Mouse (Mus musculus): ENCODE results near the gene Olfr180. TPM values are rescaled to one million over a fixed set of nuclear protein-coding genes. Genes with fewer than 3 reads are reported as not detected.

Gene Olfr180
- polyA plus RNA-seq (2014; fragmentation: Nextera tagmentation; extraction: Ambion mirVana): not detected in 2 replicates

GRCm38 (mm10) chr16:58929292-58929691 lies at the start of gene Olfr180:
TSS of gene Olfr180 (minus strand) at chr16:58929392.
- Histone ChIP-seq H3K9me3 (ENCODE audit: control insufficient read depth, low read length) (no peaks in the 10 kb centered on the region), H3K4me3 (ENCODE audit: low read depth, low read length) (no peak within 1 kb of the TSS), H3K4me1 (ENCODE audit: control insufficient read depth, insufficient read depth, low read length) (no peaks in the 10 kb centered on the region), H3K27me3 (ENCODE audit: control insufficient read depth, insufficient read depth, low read length) (no peaks in the 10 kb centered on the region), H3K36me3 (ENCODE audit: control insufficient read depth, insufficient read depth, low read length) (no peaks in the 10 kb centered on the region), H3K9ac (replicated peaks; ENCODE audit: low read depth, low read length) (no peak within 1 kb of the TSS), H3K27ac (ENCODE audit: low read depth, low read length) (no peak within 1 kb of the TSS), H3K4me2 (ENCODE audit: low read depth, low read length) (no peak within 1 kb of the TSS)
- ATAC-seq (ENCODE audit: low read depth): no peak
- WGBS: 84% methylated on average over 4 of the region's 4 CpGs

DNA sequence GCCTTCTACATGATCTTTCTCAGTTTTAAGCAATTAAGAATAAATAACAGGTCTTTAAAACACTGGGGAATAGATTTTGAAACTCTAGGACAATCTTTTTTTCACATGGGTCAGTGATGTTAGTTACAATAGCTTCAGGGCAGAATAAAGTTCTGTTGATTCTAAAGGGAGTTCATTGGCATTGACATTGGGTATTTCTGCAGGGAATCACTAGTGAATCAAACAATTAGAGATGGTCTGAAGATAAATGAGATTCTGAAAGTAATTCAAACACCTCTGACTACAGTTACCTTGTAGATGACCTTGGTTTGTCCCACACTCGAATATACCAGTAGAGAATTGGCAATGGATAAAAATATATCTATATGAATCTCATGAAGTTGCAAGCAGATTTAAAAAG lies 537 bp downstream of the Olfr180 start, which contains the start of gene Olfr181:
TSS of gene Olfr181 (minus strand) at position 101 of the 400 bp plus-strand sequence.
- Histone ChIP-seq H3K27me3 (ENCODE audit: control insufficient read depth, insufficient read depth, low read length) (no peaks in the 10 kb centered on the region), H3K9me3 (ENCODE audit: control insufficient read depth, low read length) (no peaks in the 10 kb centered on the region), H3K4me3 (ENCODE audit: low read depth, low read length) (no peak within 1 kb of the TSS), H3K4me1 (ENCODE audit: control insufficient read depth, insufficient read depth, low read length) (no peaks in the 10 kb centered on the region), H3K27ac (ENCODE audit: low read depth, low read length) (no peak within 1 kb of the TSS), H3K9ac (replicated peaks; ENCODE audit: low read depth, low read length) (no peak within 1 kb of the TSS), H3K4me2 (ENCODE audit: low read depth, low read length) (no peak within 1 kb of the TSS), H3K36me3 (ENCODE audit: control insufficient read depth, insufficient read depth, low read length) (no peaks in the 10 kb centered on the region)
- 59% methylated on average over 1 of the region's 1 CpGs for WGBS
- no peak for ATAC-seq (ENCODE audit: low read depth)

GRCm38 (mm10) chr16:58891963-58892362 lies 37.2 kb downstream of the Olfr180 start, which contains the start of gene Olfr178:
TSS of gene Olfr178 (minus strand) at chr16:58892063.
- WGBS: 93% methylated on average over 3 of the region's 3 CpGs
- Histone ChIP-seq H3K4me2 (ENCODE audit: low read depth, low read length) (no peak within 1 kb of the TSS), H3K27me3 (ENCODE audit: control insufficient read depth, insufficient read depth, low read length) (no peaks in the 10 kb centered on the region), H3K9ac (replicated peaks; ENCODE audit: low read depth, low read length) (no peak within 1 kb of the TSS), H3K27ac (ENCODE audit: low read depth, low read length) (no peak within 1 kb of the TSS), H3K36me3 (ENCODE audit: control insufficient read depth, insufficient read depth, low read length) (no peaks in the 10 kb centered on the region), H3K9me3 (ENCODE audit: control insufficient read depth, low read length) (no peaks in the 10 kb centered on the region), H3K4me1 (ENCODE audit: control insufficient read depth, insufficient read depth, low read length) (no peaks in the 10 kb centered on the region), H3K4me3 (ENCODE audit: low read depth, low read length) (no peak within 1 kb of the TSS)
- no peak for ATAC-seq (ENCODE audit: low read depth)

DNA sequence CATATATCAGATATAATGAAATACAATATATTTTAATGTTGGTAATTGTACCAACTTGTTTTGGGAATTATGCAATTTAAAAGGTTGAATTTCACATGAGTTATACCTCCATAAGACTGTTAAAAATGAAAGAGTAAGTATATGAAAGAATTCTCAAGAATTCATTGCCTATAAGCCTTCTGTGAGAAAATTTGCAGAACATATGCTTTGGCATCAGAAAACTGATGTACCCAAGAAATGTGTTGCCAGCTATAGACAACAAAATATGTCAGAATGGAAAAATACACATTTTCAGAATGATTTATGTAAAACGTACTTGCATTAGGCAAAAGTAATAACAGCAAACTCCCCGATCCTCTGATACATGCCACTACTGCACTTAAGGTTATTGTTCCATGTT lies 44.8 kb downstream of the Olfr180 start:
- H3K4me3 ChIP-seq (ENCODE audit: low read depth, low read length): no peak overlapping the region
- H3K4me1 ChIP-seq (ENCODE audit: control insufficient read depth, insufficient read depth, low read length): no peaks in the 10 kb centered on the region
- H3K36me3 ChIP-seq (ENCODE audit: control insufficient read depth, insufficient read depth, low read length): no peaks in the 10 kb centered on the region
- no peaks in the 10 kb centered on the region for H3K27me3 ChIP-seq (ENCODE audit: control insufficient read depth, insufficient read depth, low read length)
- no peaks in the 10 kb centered on the region for H3K9me3 ChIP-seq (ENCODE audit: control insufficient read depth, low read length)
- no peak for ATAC-seq (ENCODE audit: low read depth)
- WGBS: 98% methylated on average over 2 of the region's 2 CpGs
- no peak overlapping the region for H3K27ac ChIP-seq (ENCODE audit: low read depth, low read length)
- H3K9ac ChIP-seq (replicated peaks; ENCODE audit: low read depth, low read length): no peak overlapping the region
- no peak overlapping the region for H3K4me2 ChIP-seq (ENCODE audit: low read depth, low read length)

DNA sequence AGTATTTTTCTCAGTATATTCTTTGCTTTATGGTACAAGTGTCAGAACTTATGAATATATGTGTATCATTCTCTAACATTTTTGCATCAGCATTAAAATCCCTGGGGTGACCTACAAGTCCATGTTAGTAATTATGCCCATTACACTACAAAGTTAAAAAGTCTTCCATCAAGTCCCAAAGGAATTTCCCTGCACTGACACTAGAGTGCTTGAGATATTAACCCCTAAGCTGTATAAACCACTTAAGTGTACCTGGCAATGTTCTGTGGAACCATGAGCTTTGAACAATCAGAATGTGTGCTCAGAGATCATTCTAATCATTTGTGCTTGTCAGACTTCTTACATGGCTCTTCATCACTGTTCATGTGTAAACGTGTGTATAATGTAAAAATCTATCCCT lies 54.5 kb downstream of the Olfr180 start, which contains the start of gene Olfr177:
TSS of gene Olfr177 (minus strand) at position 101 of the 400 bp plus-strand sequence.
- ATAC-seq (ENCODE audit: low read depth): no peak
- Histone ChIP-seq H3K9ac (replicated peaks; ENCODE audit: low read depth, low read length) (no peak within 1 kb of the TSS), H3K4me2 (ENCODE audit: low read depth, low read length) (no peak within 1 kb of the TSS), H3K4me3 (ENCODE audit: low read depth, low read length) (no peak within 1 kb of the TSS), H3K27me3 (ENCODE audit: control insufficient read depth, insufficient read depth, low read length) (no peaks in the 10 kb centered on the region), H3K9me3 (ENCODE audit: control insufficient read depth, low read length) (no peaks in the 10 kb centered on the region), H3K36me3 (ENCODE audit: control insufficient read depth, insufficient read depth, low read length) (no peaks in the 10 kb centered on the region), H3K4me1 (ENCODE audit: control insufficient read depth, insufficient read depth, low read length) (no peaks in the 10 kb centered on the region), H3K27ac (ENCODE audit: low read depth, low read length) (no peak within 1 kb of the TSS)
- WGBS: 63% methylated on average over 1 of the region's 1 CpGs

Other genes with a start within 250 kb of the Olfr180 start
- gene Gpr15, start 210.3 kb downstream of the Olfr180 start, polyA plus RNA-seq (2014; fragmentation: Nextera tagmentation; extraction: Ambion mirVana): 0.21 TPM in 1 of 2 replicates, not detected in the other
- gene Cldnd1, start 201.5 kb downstream of the Olfr180 start, polyA plus RNA-seq (2014; fragmentation: Nextera tagmentation; extraction: Ambion mirVana): 146 and 147 TPM in 2 replicates
- not detected in 2 replicates for gene Olfr172, start 166.2 kb downstream of the Olfr180 start, polyA plus RNA-seq (2014; fragmentation: Nextera tagmentation; extraction: Ambion mirVana)
- not detected in 2 replicates for gene Olfr173, start 129.1 kb downstream of the Olfr180 start, polyA plus RNA-seq (2014; fragmentation: Nextera tagmentation; extraction: Ambion mirVana)
- not detected in 2 replicates for gene Olfr175-ps1, start 102.6 kb downstream of the Olfr180 start, polyA plus RNA-seq (2014; fragmentation: Nextera tagmentation; extraction: Ambion mirVana)
- not detected in 2 replicates for gene Olfr177, start 54.6 kb downstream of the Olfr180 start, polyA plus RNA-seq (2014; fragmentation: Nextera tagmentation; extraction: Ambion mirVana)
- gene Olfr178, start 37.3 kb downstream of the Olfr180 start, polyA plus RNA-seq (2014; fragmentation: Nextera tagmentation; extraction: Ambion mirVana): not detected in 2 replicates
- gene Olfr181, start 637 bp downstream of the Olfr180 start, polyA plus RNA-seq (2014; fragmentation: Nextera tagmentation; extraction: Ambion mirVana): not detected in 2 replicates
- not detected in 2 replicates for gene Olfr183, start 66.0 kb upstream of the Olfr180 start, polyA plus RNA-seq (2014; fragmentation: Nextera tagmentation; extraction: Ambion mirVana)
- not detected in 2 replicates for gene Olfr186, start 100.9 kb upstream of the Olfr180 start, polyA plus RNA-seq (2014; fragmentation: Nextera tagmentation; extraction: Ambion mirVana)
- not detected in 2 replicates for gene Olfr187, start 110.4 kb upstream of the Olfr180 start, polyA plus RNA-seq (2014; fragmentation: Nextera tagmentation; extraction: Ambion mirVana)
- not detected in 2 replicates for gene Olfr190, start 148.6 kb upstream of the Olfr180 start, polyA plus RNA-seq (2014; fragmentation: Nextera tagmentation; extraction: Ambion mirVana)
- not detected in 2 replicates for gene Olfr191, start 160.4 kb upstream of the Olfr180 start, polyA plus RNA-seq (2014; fragmentation: Nextera tagmentation; extraction: Ambion mirVana)
- gene Olfr193, start 182.5 kb upstream of the Olfr180 start, polyA plus RNA-seq (2014; fragmentation: Nextera tagmentation; extraction: Ambion mirVana): not detected in 2 replicates
- gene Olfr194, start 191.7 kb upstream of the Olfr180 start, polyA plus RNA-seq (2014; fragmentation: Nextera tagmentation; extraction: Ambion mirVana): not detected in 2 replicates
- not detected in 2 replicates for gene Olfr195, start 217.7 kb upstream of the Olfr180 start, polyA plus RNA-seq (2014; fragmentation: Nextera tagmentation; extraction: Ambion mirVana)
- not detected in 2 replicates for gene Olfr196, start 241.1 kb upstream of the Olfr180 start, polyA plus RNA-seq (2014; fragmentation: Nextera tagmentation; extraction: Ambion mirVana)